Mouse (Mus musculus) liver, embryonic 13.5 days (tissue): ENCODE results near the gene Tom1l2. TPM values are rescaled to one million over a fixed set of nuclear protein-coding genes. Genes with fewer than 3 reads are reported as not detected.
A peak's percentile ranks its signal among the peaks of the same experiment; 100 is the strongest.

Experiments
- ATAC-seq: fragments of 200-750 bp; cut with Nextera tagmentation; 2 replicates; pipeline ENCODE4 v1.8.0; 2017; ENCODE audit warnings: low read depth, mild to moderate bottlenecking, moderate number of reproducible peaks, moderate library complexity
- DNase-seq: peaks from one replicate; pipeline ENCODE4 v3.0.0; 2022
- H3K27ac ChIP-seq: fragments of 300-500 bp; sonication (generic); 2 replicates; pipeline ENCODE4 v1.5.1; 2015; ENCODE audit warnings: moderate library complexity, mild to moderate bottlenecking, inconsistent platforms
- H3K27me3 ChIP-seq: fragments of 300-500 bp; sonication (generic); 2 replicates; pipeline ENCODE4 v1.6.1; 2015; ENCODE audit warnings: mild to moderate bottlenecking, inconsistent platforms
- H3K36me3 ChIP-seq: fragments of 300-500 bp; sonication (generic); 2 replicates; pipeline ENCODE4 v1.6.1; 2015; ENCODE audit warnings: mild to moderate bottlenecking, inconsistent platforms
- H3K4me1 ChIP-seq: fragments of 300-500 bp; sonication (generic); replicated peaks from 2 replicates; pipeline ENCODE4 v1.6.1; 2015; ENCODE audit warnings: inconsistent platforms
- H3K4me2 ChIP-seq: fragments of 300-500 bp; sonication (generic); 2 replicates; pipeline ENCODE4 v1.6.1; 2015; ENCODE audit warnings: inconsistent platforms, mild to moderate bottlenecking, moderate library complexity
- H3K4me3 ChIP-seq: fragments of 300-500 bp; sonication (generic); replicated peaks from 2 replicates; pipeline ENCODE4 v1.5.1; 2015; ENCODE audit warnings: mild to moderate bottlenecking, inconsistent platforms
- H3K9ac ChIP-seq: fragments of 300-500 bp; sonication (generic); 2 replicates; pipeline ENCODE4 v1.6.1; 2015; ENCODE audit warnings: mild to moderate bottlenecking, inconsistent platforms
- H3K9me3 ChIP-seq: fragments of 300-500 bp; sonication (generic); replicated peaks from 2 replicates; pipeline ENCODE4 v1.6.1; 2016; ENCODE audit warnings: inconsistent platforms
- WGBS: fragments of 180-500 bp; shearing (Covaris S2); methylation state at CpG from one replicate; pipeline ENCODE4 v1.1.7; 2015; ENCODE audit not compliant: insufficient replicate concordance; 5-methylcytosine and 5-hydroxymethylcytosine counted together
- polyA plus RNA-seq: library from polyadenylated mRNA; unstranded; fragments of >200 nt; fragmentation: Nextera tagmentation; extraction: Ambion mirVana; gene quantifications from 2 replicates; pipeline ENCODE4 v1.2.1, GENCODE M21; 2015

Tom1l2 gene
- polyA plus RNA-seq, 1 experiment from 2014 or later, result 5.1 TPM

GRCm38 (mm10) chr11:60200384-60200783, 152.3 kb downstream of the Tom1l2 start:
- Histone ChIP-seq H3K9ac (no peak overlapping the region), H3K9me3 (no peaks in the 10 kb centered on the region), H3K4me3 (no peak overlapping the region), H3K36me3 (peaks cover 84% of the 10 kb centered on the region), H3K27me3 (no peaks in the 10 kb centered on the region), H3K27ac (peak overlapping the region; percentile 53; the same call in 1 of the 2 replicates), H3K4me2 (no peak overlapping the region), H3K4me1 (peaks cover 29% of the 10 kb centered on the region)
- ATAC-seq (no peak), DNase-seq (no peak)
- WGBS, result 87% methylated on average over 11 of the region's 11 CpGs

GRCm38 (mm10) chr11:60199702-60200184, 153.0 kb downstream of the Tom1l2 start:
- H3K27ac ChIP-seq, result peak overlapping the region; percentile 53; the same call in 1 of the 2 replicates
- ATAC-seq, result peak; percentile 64
- peaks cover 5% of the 10 kb centered on the region; the same call in 1 of the 2 replicates for H3K9me3 ChIP-seq
- no peak overlapping the region for H3K4me2 ChIP-seq
- no peak overlapping the region for H3K4me3 ChIP-seq
- H3K4me1 ChIP-seq, result peaks cover 25% of the 10 kb centered on the region
- H3K36me3 ChIP-seq, result peaks cover 83% of the 10 kb centered on the region
- no peaks in the 10 kb centered on the region for H3K27me3 ChIP-seq
- H3K9ac ChIP-seq, result no peak overlapping the region
- DNase-seq, result peak; percentile 79
- 25% methylated on average over 18 of the region's 18 CpGs for WGBS

- Histone ChIP-seq H3K27me3 (no peaks in the 10 kb centered on the region), H3K27ac (no peak overlapping the region), H3K4me1 (peaks cover 24% of the 10 kb centered on the region), H3K9ac (no peak overlapping the region), H3K36me3 (peaks cover 83% of the 10 kb centered on the region), H3K9me3 (peaks cover 8% of the 10 kb centered on the region; the same call in 1 of the 2 replicates), H3K4me2 (no peak overlapping the region), H3K4me3 (no peak overlapping the region)
- WGBS, result 85% methylated on average over 12 of the region's 12 CpGs
- ATAC-seq (no peak), DNase-seq (no peak)
Observed at GRCm38 (mm10) chr11:60198651-60199050, 154.1 kb downstream of the Tom1l2 start.

DNA sequence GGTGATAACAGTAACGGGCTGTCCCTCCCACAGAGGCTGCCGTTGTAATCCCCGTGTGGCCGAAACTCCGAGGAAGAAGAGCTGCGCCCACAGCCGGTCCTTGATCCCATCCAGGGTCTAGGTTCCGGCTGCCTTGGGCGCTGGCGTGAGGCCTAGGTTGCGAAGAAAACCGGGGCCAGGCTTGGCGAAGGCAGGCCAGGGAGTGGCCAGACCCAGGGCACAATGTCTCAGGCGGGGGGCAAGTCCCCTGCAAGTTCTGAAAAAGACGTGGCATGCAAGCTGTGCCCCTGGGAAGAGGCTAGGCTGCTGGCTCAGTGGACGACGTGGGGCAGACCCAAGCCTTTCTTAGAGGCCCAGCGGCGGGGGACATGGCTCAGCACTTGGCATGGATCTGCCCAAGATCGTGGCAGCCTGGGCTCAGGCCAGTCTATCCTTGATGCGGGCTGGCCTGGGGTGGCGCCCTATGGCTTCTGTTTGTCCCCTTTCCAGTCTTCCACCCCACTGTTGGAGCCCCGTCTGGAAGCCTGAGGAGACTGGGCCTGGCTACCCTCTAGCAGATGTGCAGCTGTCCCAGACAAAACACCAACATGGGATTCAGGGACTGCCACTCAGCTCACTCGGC, 154.6 kb downstream of the Tom1l2 start:
- Histone ChIP-seq H3K4me1 (peaks cover 25% of the 10 kb centered on the region), H3K36me3 (peaks cover 80% of the 10 kb centered on the region), H3K9me3 (peaks cover 8% of the 10 kb centered on the region; the same call in 1 of the 2 replicates), H3K9ac (no peak overlapping the region), H3K27ac (no peak overlapping the region), H3K27me3 (no peaks in the 10 kb centered on the region), H3K4me2 (no peak overlapping the region), H3K4me3 (no peak overlapping the region)
- WGBS, result 78% methylated on average over 24 of the region's 24 CpGs
- DNase-seq (no peak), ATAC-seq (no peak)

DNA sequence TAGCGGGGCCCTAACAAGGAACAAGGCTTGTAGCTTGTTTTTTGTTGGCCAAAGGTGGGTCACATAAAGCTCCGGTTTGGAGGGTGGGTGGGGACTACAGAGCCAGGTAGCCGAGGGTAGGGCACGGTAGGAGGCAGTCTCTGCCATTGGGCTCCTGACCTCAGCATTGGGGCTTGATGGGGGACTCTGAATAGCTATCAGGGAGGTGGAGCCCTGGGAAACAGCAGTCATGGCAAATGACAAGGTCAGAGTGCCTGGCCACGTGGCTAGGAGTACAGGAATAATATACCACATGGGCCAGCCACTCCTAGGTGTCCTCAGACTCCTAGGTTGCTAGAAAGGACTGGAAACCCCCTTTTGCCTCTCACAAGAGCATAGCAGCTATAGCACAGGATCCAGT, 156.4 kb downstream of the Tom1l2 start:
- no peak overlapping the region for H3K27ac ChIP-seq
- ATAC-seq, result no peak
- peaks cover 67% of the 10 kb centered on the region for H3K36me3 ChIP-seq
- WGBS, result 77% methylated on average over 5 of the region's 5 CpGs
- no peak overlapping the region for H3K4me2 ChIP-seq
- peaks cover 8% of the 10 kb centered on the region; the same call in 1 of the 2 replicates for H3K9me3 ChIP-seq
- H3K4me3 ChIP-seq, result no peak overlapping the region
- H3K27me3 ChIP-seq, result no peaks in the 10 kb centered on the region
- peaks cover 38% of the 10 kb centered on the region for H3K4me1 ChIP-seq
- no peak for DNase-seq
- no peak overlapping the region for H3K9ac ChIP-seq

- DNase-seq (no peak), ATAC-seq (no peak)
- no peak overlapping the region for H3K27ac ChIP-seq
- H3K4me3 ChIP-seq, result no peak overlapping the region
- peaks cover 8% of the 10 kb centered on the region; the same call in 1 of the 2 replicates for H3K9me3 ChIP-seq
- peaks cover 33% of the 10 kb centered on the region for H3K4me1 ChIP-seq
- H3K4me2 ChIP-seq, result no peak overlapping the region
- H3K27me3 ChIP-seq, result no peaks in the 10 kb centered on the region
- peaks cover 66% of the 10 kb centered on the region for H3K36me3 ChIP-seq
- no peak overlapping the region for H3K9ac ChIP-seq
Observed at GRCm38 (mm10) chr11:60195108-60195507, 157.6 kb downstream of the Tom1l2 start.

GRCm38 (mm10) chr11:60193556-60193955, 159.1 kb downstream of the Tom1l2 start:
- H3K9ac ChIP-seq, result no peak overlapping the region
- H3K27ac ChIP-seq, result no peak overlapping the region
- WGBS, result 75% methylated on average over 4 of the region's 4 CpGs
- DNase-seq, result no peak
- no peaks in the 10 kb centered on the region for H3K27me3 ChIP-seq
- H3K9me3 ChIP-seq, result peaks cover 8% of the 10 kb centered on the region; the same call in 1 of the 2 replicates
- H3K4me2 ChIP-seq, result no peak overlapping the region
- no peak overlapping the region for H3K4me3 ChIP-seq
- H3K36me3 ChIP-seq, result peaks cover 67% of the 10 kb centered on the region
- ATAC-seq, result no peak
- H3K4me1 ChIP-seq, result peaks cover 29% of the 10 kb centered on the region

DNA sequence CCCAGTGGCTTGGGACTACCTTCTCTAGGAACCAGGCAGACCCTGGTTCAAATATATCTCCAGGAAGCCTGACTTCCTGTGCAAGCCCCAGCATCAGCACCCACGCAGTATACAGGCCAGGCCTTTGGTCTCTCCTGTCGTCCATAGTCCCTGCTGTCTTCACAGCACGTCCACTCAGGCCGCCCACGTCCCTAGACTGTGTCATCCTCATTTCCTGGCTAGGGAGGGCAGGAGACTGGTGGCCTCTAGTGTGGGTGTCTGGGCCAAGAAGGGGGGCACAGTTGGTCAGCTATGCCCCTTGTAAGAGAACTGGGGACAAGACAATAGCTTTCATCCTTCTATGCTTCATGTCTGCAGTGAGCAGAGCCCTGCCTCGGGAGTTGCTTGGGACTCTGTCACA, 160.2 kb downstream of the Tom1l2 start:
- H3K36me3 ChIP-seq, result peaks cover 66% of the 10 kb centered on the region
- H3K9me3 ChIP-seq, result peaks cover 8% of the 10 kb centered on the region; the same call in 1 of the 2 replicates
- no peaks in the 10 kb centered on the region for H3K27me3 ChIP-seq
- no peak overlapping the region for H3K4me3 ChIP-seq
- ATAC-seq (no peak), DNase-seq (no peak)
- peak overlapping the region; percentile 32; the same call in 1 of the 2 replicates for H3K27ac ChIP-seq
- H3K4me1 ChIP-seq, result peaks cover 29% of the 10 kb centered on the region
- H3K4me2 ChIP-seq, result no peak overlapping the region
- 38% methylated on average over 6 of the region's 6 CpGs for WGBS
- no peak overlapping the region for H3K9ac ChIP-seq

GRCm38 (mm10) chr11:60190055-60190641, 162.6 kb downstream of the Tom1l2 start:
- DNase-seq (no peak), ATAC-seq (no peak)
- H3K36me3 ChIP-seq, result peaks cover 81% of the 10 kb centered on the region
- H3K4me1 ChIP-seq, result peaks cover 36% of the 10 kb centered on the region
- no peaks in the 10 kb centered on the region for H3K27me3 ChIP-seq
- no peak overlapping the region for H3K4me2 ChIP-seq
- H3K27ac ChIP-seq, result no peak overlapping the region
- peaks cover 8% of the 10 kb centered on the region; the same call in 1 of the 2 replicates for H3K9me3 ChIP-seq
- no peak overlapping the region for H3K4me3 ChIP-seq
- H3K9ac ChIP-seq, result no peak overlapping the region
- 85% methylated on average over 17 of the region's 17 CpGs for WGBS

DNA sequence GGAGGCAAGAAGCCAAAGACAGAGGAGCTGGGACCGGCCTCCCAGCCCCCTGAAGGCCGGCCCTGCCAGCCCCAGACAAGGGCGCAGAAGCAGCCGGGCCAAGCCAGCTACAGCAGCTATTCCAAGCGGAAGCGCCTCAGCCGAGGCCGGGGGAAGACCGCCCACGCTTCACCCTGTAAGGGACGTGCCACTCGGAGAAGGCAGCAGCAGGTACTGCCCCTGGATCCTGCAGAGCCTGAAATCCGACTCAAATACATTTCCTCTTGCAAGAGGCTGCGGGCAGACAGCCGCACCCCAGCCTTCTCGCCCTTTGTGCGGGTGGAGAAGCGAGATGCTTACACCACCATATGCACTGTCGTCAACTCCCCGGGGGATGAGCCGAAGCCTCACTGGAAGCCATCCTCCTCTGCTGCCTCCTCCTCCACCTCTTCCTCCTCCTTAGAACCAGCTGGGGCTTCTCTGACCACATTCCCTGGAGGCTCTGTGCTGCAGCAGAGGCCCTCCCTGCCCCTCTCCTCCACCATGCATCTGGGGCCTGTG, 163.1 kb downstream of the Tom1l2 start:
- H3K27ac ChIP-seq, result no peak overlapping the region
- no peaks in the 10 kb centered on the region for H3K27me3 ChIP-seq
- ATAC-seq, result no peak
- H3K9me3 ChIP-seq, result 0 out of 2 replicates have a peak, but pooled peaks cover 2% of the 10 kb centered on the region
- WGBS, result 89% methylated on average over 21 of the region's 21 CpGs
- peaks cover 76% of the 10 kb centered on the region for H3K36me3 ChIP-seq
- no peak overlapping the region for H3K4me2 ChIP-seq
- no peak for DNase-seq
- no peak overlapping the region for H3K9ac ChIP-seq
- H3K4me3 ChIP-seq, result no peak overlapping the region
- peaks cover 42% of the 10 kb centered on the region for H3K4me1 ChIP-seq

DNA sequence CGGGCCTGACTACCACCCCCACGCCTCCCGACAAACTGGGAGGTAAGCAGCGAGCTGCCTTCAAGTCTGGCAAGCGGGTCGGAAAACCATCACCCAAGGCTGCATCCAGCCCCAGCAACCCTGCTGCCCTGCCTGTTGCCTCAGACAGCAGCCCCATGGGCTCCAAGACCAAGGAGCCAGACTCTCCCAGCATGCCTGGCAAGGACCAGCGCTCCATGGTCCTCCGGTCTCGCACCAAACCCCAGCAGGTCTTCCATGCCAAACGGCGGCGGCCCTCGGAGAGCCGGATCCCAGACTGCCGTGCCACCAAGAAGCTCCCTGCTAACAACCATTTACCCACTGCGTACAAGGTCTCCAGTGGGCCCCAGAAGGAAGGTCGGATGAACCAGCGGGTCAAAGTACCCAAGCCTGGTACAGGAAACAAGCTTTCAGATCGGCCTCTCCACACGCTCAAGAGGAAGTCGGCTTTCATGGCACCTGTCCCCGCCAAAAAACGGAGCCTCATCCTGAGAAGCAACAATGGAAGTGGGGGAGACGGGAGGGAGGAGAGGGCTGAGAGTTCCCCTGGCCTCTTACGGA, 164.3 kb downstream of the Tom1l2 start:
- DNase-seq (no peak), ATAC-seq (no peak)
- WGBS, result 88% methylated on average over 25 of the region's 25 CpGs
- no peak overlapping the region for H3K4me3 ChIP-seq
- no peak overlapping the region for H3K27ac ChIP-seq
- H3K27me3 ChIP-seq, result no peaks in the 10 kb centered on the region
- peaks cover 64% of the 10 kb centered on the region for H3K36me3 ChIP-seq
- H3K9me3 ChIP-seq, result no peaks in the 10 kb centered on the region
- peaks cover 54% of the 10 kb centered on the region for H3K4me1 ChIP-seq
- H3K4me2 ChIP-seq, result no peak overlapping the region
- H3K9ac ChIP-seq, result no peak overlapping the region
